Mouse (Mus musculus) urinary bladder, postnatal 14 days (tissue): ENCODE results near the gene Tmem204.

Experiments
- DNase-seq: peaks from one replicate; pipeline ENCODE4 v3.0.0; 2021; ENCODE audit warnings: low spot score

The Tmem204 gene

DNA sequence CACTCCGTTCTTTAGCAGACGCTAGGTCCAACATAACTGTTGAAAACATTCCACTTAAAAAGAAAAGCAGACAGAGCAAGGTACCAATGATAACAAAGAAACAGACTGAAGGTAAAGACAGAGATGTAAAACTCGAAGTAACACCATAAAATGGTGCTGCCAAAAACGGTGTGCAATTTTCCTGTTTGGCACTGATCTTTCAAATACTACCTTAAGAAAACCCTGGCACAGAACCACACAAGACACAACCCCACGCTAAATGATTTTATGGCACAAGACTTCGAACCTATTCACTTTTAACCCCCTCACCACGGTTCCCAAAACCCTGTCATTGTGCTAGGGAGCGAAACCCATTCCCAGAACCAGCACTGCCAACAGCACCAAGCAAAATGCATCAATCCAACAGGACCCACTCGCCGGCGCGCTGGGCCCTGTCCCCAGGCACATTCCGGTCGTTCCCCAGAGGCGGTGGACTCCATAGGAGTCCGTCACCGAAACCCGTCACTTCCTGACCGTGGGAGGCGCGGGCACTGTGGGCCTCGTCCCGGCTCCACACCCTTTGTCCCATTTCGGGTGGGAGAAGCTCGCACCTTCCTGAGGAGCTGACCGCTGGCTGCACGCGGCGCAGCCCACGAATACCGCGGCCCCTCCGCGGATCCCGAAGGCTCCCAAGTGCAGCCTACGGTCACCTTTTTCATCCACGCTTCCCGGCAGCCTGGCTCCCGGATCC is 68.4 kb downstream of the Tmem204 start:
- DNase-seq = peak; percentile 48

DNA sequence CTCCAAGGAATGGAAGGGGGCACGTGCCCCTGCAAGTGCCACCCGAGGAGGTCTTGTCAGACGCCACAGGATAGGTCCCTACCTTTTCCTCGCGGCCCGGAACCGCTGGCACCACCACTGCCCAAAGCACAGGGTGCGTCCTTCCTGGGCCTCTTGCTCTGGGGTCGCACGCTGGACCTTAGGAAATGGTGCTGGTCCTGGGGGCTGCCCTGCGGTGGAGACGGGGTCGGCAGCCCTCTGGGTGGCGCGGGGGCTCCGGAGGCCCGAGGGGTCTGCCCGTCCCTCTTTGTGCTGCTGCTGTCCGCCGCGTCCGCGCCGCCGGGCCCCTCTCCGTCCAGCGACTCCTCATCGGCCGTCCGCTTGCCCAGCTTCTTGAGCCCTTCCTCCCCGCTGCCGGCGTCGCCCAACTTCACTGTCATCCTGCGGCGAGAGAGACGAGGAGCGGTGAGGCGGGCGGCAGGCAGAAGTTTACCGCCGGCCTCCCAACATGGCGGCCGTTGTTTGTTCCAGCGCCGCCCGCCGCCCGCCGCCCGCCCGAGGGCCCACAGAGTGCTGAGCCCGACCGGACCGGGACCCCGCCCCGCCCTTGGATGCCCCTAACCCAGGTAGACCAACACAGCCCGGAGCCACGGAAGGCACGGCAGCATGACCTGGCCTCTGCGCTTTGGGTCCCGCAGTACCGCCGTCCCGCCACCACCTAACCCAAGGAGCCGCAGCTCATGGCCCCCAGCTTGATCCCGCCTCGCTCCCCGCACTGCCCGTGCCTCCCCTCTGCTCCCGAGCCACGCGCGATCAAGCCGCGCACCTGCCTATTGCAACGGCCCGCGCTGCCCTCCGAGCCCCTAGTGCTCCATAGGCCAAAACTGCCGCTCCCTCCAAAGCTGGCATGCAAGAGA is 69.5 kb downstream of the Tmem204 start:
- peak; percentile 18 for DNase-seq
